ENCODE assay signal across 10 mouse cellular contexts in genomic region chr17:79981758-79982481, GRCm38 (mm10).
DNase-seq lines count a peak whose midpoint lies in the region; ATAC-seq and TF ChIP-seq lines count a peak whose summit lies in the region.
"Had no signal": no experiment of that assay in that cellular context is flagged by ENCODE, and none has a peak within 500 bp of the region (broad histone marks: within the 10 kb centered on the region; RNA-seq: fewer than 3 reads in every experiment).

No protein-coding gene starts in this region.

- no peak overlapping the region for H3K9ac ChIP-seq in kidney, embryonic 15.5 days
- H3K9ac ChIP-seq in limb, embryonic 14.5 days (ENCODE audit: low read depth, low read length, severe bottlenecking) = no peak overlapping the region
- H3K9ac ChIP-seq in stomach, embryonic 16.5 days (ENCODE audit: low read length) = peak overlapping the region; percentile 44

- TF ChIP-seq CTCF in cortical plate, adult 2 months (IDR thresholded peaks at IDR 0.05; ENCODE audit: extremely low read depth, insufficient read depth, low read length) = 0 out of 2 replicates have a peak, but pooled peaks have one; percentile 2

- peak; percentile 17; the same call in 1 of the 2 replicates for ATAC-seq in kidney, embryonic 15.5 days (replicated peaks; ENCODE audit: low FRiP score)
- ATAC-seq in limb, embryonic 14.5 days (ENCODE audit: low FRiP score, low read depth) = no peak
- peak; percentile 37; the same call in 1 of the 2 replicates for ATAC-seq in stomach, embryonic 16.5 days (ENCODE audit: insufficient read depth, low FRiP score)

- H3K4me3 ChIP-seq in kidney, embryonic 15.5 days (replicated peaks) = no peak overlapping the region
- no peak overlapping the region for H3K4me3 ChIP-seq in cortical plate, adult 2 months (ENCODE audit: insufficient read depth, low read length)
- H3K4me3 ChIP-seq in limb, embryonic 14.5 days (replicated peaks; ENCODE audit: low read length) = no peak overlapping the region
- H3K4me3 ChIP-seq in stomach, embryonic 16.5 days (replicated peaks; ENCODE audit: low read length) = no peak overlapping the region

- peaks cover 32% of the 10 kb centered on the region for H3K4me1 ChIP-seq in kidney, embryonic 15.5 days
- no peaks in the 10 kb centered on the region for H3K4me1 ChIP-seq in cortical plate, adult 2 months (ENCODE audit: control insufficient read depth, insufficient read depth, low read length)
- H3K4me1 ChIP-seq in limb, embryonic 14.5 days (ENCODE audit: control insufficient read depth, insufficient read depth, low read length) = peaks cover 36% of the 10 kb centered on the region
- H3K4me1 ChIP-seq in stomach, embryonic 16.5 days (ENCODE audit: control insufficient read depth, insufficient read depth, low read length) = peaks cover 7% of the 10 kb centered on the region

- H3K9me3 ChIP-seq in kidney, embryonic 15.5 days (replicated peaks) = no peaks in the 10 kb centered on the region
- H3K9me3 ChIP-seq in limb, embryonic 14.5 days (ENCODE audit: control insufficient read depth, low read length) = no peaks in the 10 kb centered on the region
- H3K9me3 ChIP-seq in stomach, embryonic 16.5 days (replicated peaks; ENCODE audit: control insufficient read depth, low read length) = no peaks in the 10 kb centered on the region

- 30% methylated on average over 12 of the region's 12 CpGs for WGBS in kidney, embryonic 15.5 days
- 30% methylated on average over 10 of the region's 12 CpGs for WGBS in limb, embryonic 14.5 days
- WGBS in stomach, embryonic 16.5 days = 40% methylated on average over 12 of the region's 12 CpGs

- no peak for TF ChIP-seq POLR2A in cortical plate, adult 2 months (IDR thresholded peaks at IDR 0.05; ENCODE audit: extremely low read depth, insufficient read depth, low read length)
- no peak for TF ChIP-seq POLR2A in limb, embryonic 14.5 days (IDR thresholded peaks at IDR 0.05; ENCODE audit: borderline replicate concordance, extremely low read depth, insufficient read depth, insufficient read length)

- peak overlapping the region; percentile 62 for H3K27ac ChIP-seq in kidney, embryonic 15.5 days
- H3K27ac ChIP-seq in cortical plate, adult 2 months (ENCODE audit: insufficient read depth, low read length) = no peak overlapping the region
- no peak overlapping the region for H3K27ac ChIP-seq in limb, embryonic 14.5 days (replicated peaks; ENCODE audit: low read depth, low read length)
- H3K27ac ChIP-seq in stomach, embryonic 16.5 days (ENCODE audit: low read length) = peak overlapping the region; percentile 66; the same call in 1 of the 2 replicates

- peak overlapping the region; percentile 44 for H3K4me2 ChIP-seq in kidney, embryonic 15.5 days
- peak overlapping the region; percentile 33 for H3K4me2 ChIP-seq in limb, embryonic 14.5 days (replicated peaks; ENCODE audit: low read depth, low read length, severe bottlenecking)
- peak overlapping the region; percentile 8; the same call in 1 of the 2 replicates for H3K4me2 ChIP-seq in stomach, embryonic 16.5 days (ENCODE audit: low read depth, low read length)

- no peaks in the 10 kb centered on the region for H3K36me3 ChIP-seq in kidney, embryonic 15.5 days
- H3K36me3 ChIP-seq in limb, embryonic 14.5 days (ENCODE audit: control insufficient read depth, insufficient read depth, low read length) = no peaks in the 10 kb centered on the region
- H3K36me3 ChIP-seq in stomach, embryonic 16.5 days (ENCODE audit: control insufficient read depth, insufficient read depth, low read length) = no peaks in the 10 kb centered on the region

- no peak for DNase-seq in kidney, postnatal 36 days
- DNase-seq in limb, embryonic 14.5 days (ENCODE audit: low spot score) = no peak
- DNase-seq in right cerebral cortex, postnatal 36 days (ENCODE audit: low spot score in 2 of 2) = no peak
- no peak for DNase-seq in gastrocnemius, postnatal 4 days (ENCODE audit: low spot score in 2 of 2)
- no peak for DNase-seq in adrenal gland, postnatal 25 days
- DNase-seq: cerebellum, adult 9-11 months; heart, adult 18-20 months had no signal

- no peaks in the 10 kb centered on the region for H3K27me3 ChIP-seq in kidney, embryonic 15.5 days
- H3K27me3 ChIP-seq in limb, embryonic 14.5 days (ENCODE audit: control insufficient read depth, insufficient read depth, low read length) = no peaks in the 10 kb centered on the region
- no peaks in the 10 kb centered on the region for H3K27me3 ChIP-seq in stomach, embryonic 16.5 days (ENCODE audit: control insufficient read depth, insufficient read depth, low read length)

Comparison
In these comparisons a context has a peak if more than half of its experiments do, and no peak if none do; other contexts are left out.
1. H3K27ac ChIP-seq: peak in kidney, embryonic 15.5 days (single experiment) and stomach, embryonic 16.5 days (single experiment); none in cortical plate, adult 2 months (single experiment) and limb, embryonic 14.5 days (single experiment).
2. Peak in every context shown above with its lines, with median percentiles within 50 percentile points of each other: H3K4me2 ChIP-seq.